Mouse (Mus musculus) brain, embryonic 14.5 days (tissue): ENCODE measurements around the gene Hoxc4.

ENCODE experiments used
- CTCF ChIP-seq: fragments of 200-500 bp; IDR thresholded peaks from 2 replicates; pipeline ENCODE4 v1.5.1; 2012; ENCODE audit warnings: inconsistent platforms, mild to moderate bottlenecking, moderate library complexity, borderline replicate concordance; ENCODE audit not compliant: insufficient read depth, insufficient read length; ENCODE audit errors: extremely low read depth
- POLR2A ChIP-seq: fragments of 200-500 bp; IDR thresholded peaks from 2 replicates; pipeline ENCODE4 v1.6.1; 2012; ENCODE audit warnings: mild to moderate bottlenecking, inconsistent platforms, borderline replicate concordance; ENCODE audit not compliant: poor library complexity, insufficient read depth, insufficient read length, severe bottlenecking; ENCODE audit errors: extremely low read depth

DNA sequence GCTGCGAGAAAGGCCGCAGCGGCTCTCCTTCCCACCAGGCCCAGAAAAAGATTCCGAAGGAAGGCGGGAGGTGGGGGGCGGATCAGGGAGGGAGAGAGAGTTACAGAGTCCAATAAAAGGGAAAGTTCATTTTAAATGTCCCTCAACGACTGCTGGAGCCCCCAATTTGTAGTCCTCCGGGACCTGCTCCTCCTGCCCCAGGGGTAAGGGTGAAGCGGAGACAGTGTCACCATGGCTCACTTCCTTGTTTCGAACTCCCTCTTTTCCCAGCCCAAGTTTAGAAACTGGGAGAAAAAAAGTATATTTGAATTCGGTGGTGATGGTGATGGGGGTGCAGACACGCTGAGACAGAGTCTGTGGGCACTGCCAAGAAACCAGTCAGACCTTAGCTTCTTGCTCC is 21.9 kb downstream of the Hoxc4 start:
- TF ChIP-seq POLR2A (no peak), CTCF (no peak)
